Mouse (Mus musculus): ENCODE data around the gene Pbx2. TPM values are rescaled to one million over a fixed set of nuclear protein-coding genes. Genes with fewer than 3 reads are reported as not detected.

The Pbx2 gene
- polyA plus RNA-seq, 1 experiment: 21.6 TPM

GRCm38 (mm10) chr17:34587423-34587811, 3.6 kb upstream of the Pbx2 start:
- peak overlapping the region; percentile 46 for H3K4me3 ChIP-seq
- H3K4me2 ChIP-seq (ENCODE audit: low read depth): peak overlapping the region; percentile 100
- TF ChIP-seq SRF (IDR thresholded peaks at IDR 0.05; ENCODE audit: control insufficient read depth, insufficient read length, low read depth) (peak; percentile 34), TCF3 (IDR thresholded peaks at IDR 0.05; ENCODE audit: insufficient read length, low read depth) (no peak), REST (IDR thresholded peaks at IDR 0.05; ENCODE audit: insufficient read depth, insufficient read length) (no peak), E2F4 (IDR thresholded peaks at IDR 0.05; ENCODE audit: insufficient read depth) (no peak), USF1 (IDR thresholded peaks at IDR 0.05; ENCODE audit: low read depth) (no peak), POLR2AphosphoS2 (IDR thresholded peaks at IDR 0.05; ENCODE audit: insufficient read length, low read depth) (peak; percentile 99), CEBPB (IDR thresholded peaks at IDR 0.05; ENCODE audit: insufficient read depth, poor library complexity, severe bottlenecking) (no peak), TCF12 (IDR thresholded peaks at IDR 0.05; ENCODE audit: insufficient read depth, poor library complexity, severe bottlenecking) (no peak), MYOD1 (IDR thresholded peaks at IDR 0.05; ENCODE audit: control insufficient read depth in 1 of 3, insufficient read length in 2 of 3, low read depth in 2 of 3) (peak in 1 of 3 experiments; percentile 3), MYOG (IDR thresholded peaks at IDR 0.05; ENCODE audit: control insufficient read depth in 1 of 3, insufficient read depth in 1 of 3, insufficient read length in 2 of 3, low read depth in 2 of 3) (peak in 2 of 3 experiments; percentile 6 to 24), POLR2A (IDR thresholded peaks at IDR 0.05; ENCODE audit: insufficient read length, low read depth) (peak; percentile 97), MAX (IDR thresholded peaks at IDR 0.05; ENCODE audit: low read depth) (no peak)
- H3K36me3 ChIP-seq (ENCODE audit: control insufficient read depth, insufficient read depth): no peaks in the 10 kb centered on the region
- H3ac ChIP-seq (ENCODE audit: control insufficient read depth, insufficient read length): peak overlapping the region; percentile 46
- H3K27me3 ChIP-seq (ENCODE audit: control insufficient read depth, insufficient read depth, insufficient read length): no peaks in the 10 kb centered on the region
- H3K79me2 ChIP-seq (ENCODE audit: control insufficient read depth, insufficient read depth): no peaks in the 10 kb centered on the region

GRCm38 (mm10) chr17:34587814-34588213, 3.3 kb upstream of the Pbx2 start:
- peak overlapping the region; percentile 92 for H3K4me2 ChIP-seq (ENCODE audit: low read depth)
- H3K36me3 ChIP-seq (ENCODE audit: control insufficient read depth, insufficient read depth): no peaks in the 10 kb centered on the region
- peak overlapping the region; percentile 46 for H3K4me3 ChIP-seq
- H3K79me2 ChIP-seq (ENCODE audit: control insufficient read depth, insufficient read depth): no peaks in the 10 kb centered on the region
- H3K27me3 ChIP-seq (ENCODE audit: control insufficient read depth, insufficient read depth, insufficient read length): no peaks in the 10 kb centered on the region
- peak overlapping the region; percentile 46 for H3ac ChIP-seq (ENCODE audit: control insufficient read depth, insufficient read length)
- TF ChIP-seq MYOD1 (IDR thresholded peaks at IDR 0.05; ENCODE audit: control insufficient read depth in 1 of 3, insufficient read length in 2 of 3, low read depth in 2 of 3): no peak
- no peak for TF ChIP-seq MYOG (IDR thresholded peaks at IDR 0.05; ENCODE audit: control insufficient read depth in 1 of 3, insufficient read depth in 1 of 3, insufficient read length in 2 of 3, low read depth in 2 of 3)
- no peak for TF ChIP-seq TCF3 (IDR thresholded peaks at IDR 0.05; ENCODE audit: insufficient read length, low read depth)
- TF ChIP-seq POLR2AphosphoS2 (IDR thresholded peaks at IDR 0.05; ENCODE audit: insufficient read length, low read depth): no peak

GRCm38 (mm10) chr17:34588767-34589166, 2.3 kb upstream of the Pbx2 start:
- no peak for TF ChIP-seq TCF12 (IDR thresholded peaks at IDR 0.05; ENCODE audit: insufficient read depth, poor library complexity, severe bottlenecking)
- peak; percentile 24 for TF ChIP-seq POLR2AphosphoS2 (IDR thresholded peaks at IDR 0.05; ENCODE audit: insufficient read length, low read depth)
- no peak for TF ChIP-seq CEBPB (IDR thresholded peaks at IDR 0.05; ENCODE audit: insufficient read depth, poor library complexity, severe bottlenecking)
- no peak for TF ChIP-seq USF1 (IDR thresholded peaks at IDR 0.05; ENCODE audit: low read depth)
- no peak for TF ChIP-seq E2F4 (IDR thresholded peaks at IDR 0.05; ENCODE audit: insufficient read depth)
- no peak for TF ChIP-seq REST (IDR thresholded peaks at IDR 0.05; ENCODE audit: insufficient read depth, insufficient read length)
- no peaks in the 10 kb centered on the region for H3K27me3 ChIP-seq (ENCODE audit: control insufficient read depth, insufficient read depth, insufficient read length)
- no peaks in the 10 kb centered on the region for H3K79me2 ChIP-seq (ENCODE audit: control insufficient read depth, insufficient read depth)
- no peak overlapping the region for H3K4me2 ChIP-seq (ENCODE audit: low read depth)
- no peaks in the 10 kb centered on the region for H3K36me3 ChIP-seq (ENCODE audit: control insufficient read depth, insufficient read depth)
- H3ac ChIP-seq (ENCODE audit: control insufficient read depth, insufficient read length): no peak overlapping the region
- H3K4me3 ChIP-seq: no peak overlapping the region

- Histone ChIP-seq H3K27me3 (ENCODE audit: control insufficient read depth, insufficient read depth, insufficient read length) (no peaks in the 10 kb centered on the region), H3K4me2 (ENCODE audit: low read depth) (no peak overlapping the region), H3K79me2 (ENCODE audit: control insufficient read depth, insufficient read depth) (no peaks in the 10 kb centered on the region), H3ac (ENCODE audit: control insufficient read depth, insufficient read length) (no peak overlapping the region), H3K4me3 (no peak overlapping the region), H3K36me3 (ENCODE audit: control insufficient read depth, insufficient read depth) (no peaks in the 10 kb centered on the region)
- TF ChIP-seq TCF3 (IDR thresholded peaks at IDR 0.05; ENCODE audit: insufficient read length, low read depth) (no peak), TCF12 (IDR thresholded peaks at IDR 0.05; ENCODE audit: insufficient read depth, poor library complexity, severe bottlenecking) (no peak), MYOD1 (IDR thresholded peaks at IDR 0.05; ENCODE audit: control insufficient read depth in 1 of 3, insufficient read length in 2 of 3, low read depth in 2 of 3) (no peak), USF1 (IDR thresholded peaks at IDR 0.05; ENCODE audit: low read depth) (no peak), MAX (IDR thresholded peaks at IDR 0.05; ENCODE audit: low read depth) (no peak), POLR2AphosphoS2 (IDR thresholded peaks at IDR 0.05; ENCODE audit: insufficient read length, low read depth) (no peak), POLR2A (IDR thresholded peaks at IDR 0.05; ENCODE audit: insufficient read length, low read depth) (no peak), CEBPB (IDR thresholded peaks at IDR 0.05; ENCODE audit: insufficient read depth, poor library complexity, severe bottlenecking) (no peak), E2F4 (IDR thresholded peaks at IDR 0.05; ENCODE audit: insufficient read depth) (no peak), REST (IDR thresholded peaks at IDR 0.05; ENCODE audit: insufficient read depth, insufficient read length) (no peak), SRF (IDR thresholded peaks at IDR 0.05; ENCODE audit: control insufficient read depth, insufficient read length, low read depth) (no peak), MYOG (IDR thresholded peaks at IDR 0.05; ENCODE audit: control insufficient read depth in 1 of 3, insufficient read depth in 1 of 3, insufficient read length in 2 of 3, low read depth in 2 of 3) (no peak)
Observed at GRCm38 (mm10) chr17:34589206-34589605, 1.9 kb upstream of the Pbx2 start.

GRCm38 (mm10) chr17:34589681-34590101, 1.4 kb upstream of the Pbx2 start, which contains the start of gene Gpsm3:
Gene Gpsm3, plus strand, starts transcription at chr17:34589806.
- no peaks in the 10 kb centered on the region for H3K27me3 ChIP-seq (ENCODE audit: control insufficient read depth, insufficient read depth, insufficient read length)
- no peak within 1 kb of the TSS for H3ac ChIP-seq (ENCODE audit: control insufficient read depth, insufficient read length)
- H3K4me3 ChIP-seq: no peak within 1 kb of the TSS
- no peaks in the 10 kb centered on the region for H3K36me3 ChIP-seq (ENCODE audit: control insufficient read depth, insufficient read depth)
- TF ChIP-seq SRF (IDR thresholded peaks at IDR 0.05; ENCODE audit: control insufficient read depth, insufficient read length, low read depth) (no peak), E2F4 (IDR thresholded peaks at IDR 0.05; ENCODE audit: insufficient read depth) (no peak), REST (IDR thresholded peaks at IDR 0.05; ENCODE audit: insufficient read depth, insufficient read length) (no peak), POLR2A (IDR thresholded peaks at IDR 0.05; ENCODE audit: insufficient read length, low read depth) (no peak), CEBPB (IDR thresholded peaks at IDR 0.05; ENCODE audit: insufficient read depth, poor library complexity, severe bottlenecking) (no peak), MYOG (IDR thresholded peaks at IDR 0.05; ENCODE audit: control insufficient read depth in 1 of 3, insufficient read depth in 1 of 3, insufficient read length in 2 of 3, low read depth in 2 of 3) (no peak), POLR2AphosphoS2 (IDR thresholded peaks at IDR 0.05; ENCODE audit: insufficient read length, low read depth) (no peak), USF1 (IDR thresholded peaks at IDR 0.05; ENCODE audit: low read depth) (no peak), TCF12 (IDR thresholded peaks at IDR 0.05; ENCODE audit: insufficient read depth, poor library complexity, severe bottlenecking) (no peak), TCF3 (IDR thresholded peaks at IDR 0.05; ENCODE audit: insufficient read length, low read depth) (no peak), MYOD1 (IDR thresholded peaks at IDR 0.05; ENCODE audit: control insufficient read depth in 1 of 3, insufficient read length in 2 of 3, low read depth in 2 of 3) (no peak), MAX (IDR thresholded peaks at IDR 0.05; ENCODE audit: low read depth) (no peak)
- no peaks in the 10 kb centered on the region for H3K79me2 ChIP-seq (ENCODE audit: control insufficient read depth, insufficient read depth)
- peak within 1 kb of the TSS; percentile 4 for H3K4me2 ChIP-seq (ENCODE audit: low read depth)

Measured in myocyte (in vitro differentiated cells).